Mouse (Mus musculus) testis, adult 2 months (tissue): ENCODE data around the gene Arhgap22.

Experiments
- CTCF ChIP-seq: fragments of 200-500 bp; IDR thresholded peaks from 2 replicates; pipeline ENCODE4 v1.5.1; 2012; ENCODE audit warnings: low read depth, mild to moderate bottlenecking, inconsistent platforms, low read length, moderate library complexity; ENCODE audit not compliant: control insufficient read depth, insufficient read depth, insufficient replicate concordance
- POLR2A ChIP-seq: fragments of 200-500 bp; IDR thresholded peaks from 2 replicates; pipeline ENCODE4 v1.6.1; 2012; ENCODE audit warnings: low read depth, mild to moderate bottlenecking, inconsistent platforms, low read length, moderate library complexity; ENCODE audit not compliant: control insufficient read depth

DNA sequence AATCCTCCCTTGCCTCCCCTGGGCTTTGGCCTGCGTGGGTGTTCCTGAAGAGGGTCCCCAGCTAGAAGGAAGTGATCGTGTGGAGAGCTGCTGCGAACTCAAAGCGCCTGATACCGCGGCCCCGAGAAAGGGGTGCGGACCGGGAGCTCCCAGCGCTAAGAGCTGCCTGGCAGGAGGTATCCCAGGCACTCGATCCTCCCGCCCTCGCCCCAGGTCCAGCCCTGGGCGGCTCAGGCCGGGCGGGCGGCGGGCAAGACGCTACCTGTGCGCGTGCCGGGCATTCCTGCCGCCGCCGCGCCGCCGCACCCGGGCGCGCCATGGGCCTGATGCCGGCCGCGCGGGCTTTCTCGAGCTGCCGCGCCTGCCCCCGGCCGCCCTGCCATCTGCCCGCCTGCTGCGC lies 137.2 kb downstream of the Arhgap22 start:
- TF ChIP-seq CTCF (no peak), POLR2A (no peak)
